Mouse (Mus musculus) kidney, postnatal 25 days (tissue): Measurements from ENCODE around the gene Cox20.
"Not testable (repeated sequence)": the region's sequence is repeated elsewhere in the genome, so short reads cannot be mapped to it uniquely, and the experiment has no call there.

Experiments used
- DNase-seq, 2 experiments: peaks; one replicate each; pipeline ENCODE4 v3.0.0; 2021; ENCODE audit warnings: mixed read lengths in 2 of 2

Gene Cox20

GRCm38 (mm10) chr1:178320723-178321590, 2.0 kb downstream of the Cox20 start:
- no peak for DNase-seq

- DNase-seq: no peak
Observed at GRCm38 (mm10) chr1:178321730-178322357, 2.9 kb downstream of the Cox20 start.

- no peak for DNase-seq
Observed at GRCm38 (mm10) chr1:178323235-178323634, 4.3 kb downstream of the Cox20 start.

- DNase-seq: no peak
Observed at GRCm38 (mm10) chr1:178324568-178324967, 5.6 kb downstream of the Cox20 start.

- no peak for DNase-seq
Observed at GRCm38 (mm10) chr1:178326357-178326756, 7.4 kb downstream of the Cox20 start.

GRCm38 (mm10) chr1:178326950-178327349, 8.0 kb downstream of the Cox20 start:
- no peak for DNase-seq

GRCm38 (mm10) chr1:178329017-178329416, 10.1 kb downstream of the Cox20 start:
- no peak for DNase-seq

GRCm38 (mm10) chr1:178329946-178330345, 11.0 kb downstream of the Cox20 start:
- DNase-seq: no peak

- DNase-seq: no peak
Observed at GRCm38 (mm10) chr1:178335860-178336261, 16.9 kb downstream of the Cox20 start.

GRCm38 (mm10) chr1:178336289-178336775, 17.4 kb downstream of the Cox20 start:
- peak; percentile 97 to 98 for DNase-seq

- peak in 1 of 2 experiments; percentile 20 for DNase-seq
Observed at GRCm38 (mm10) chr1:178336777-178337481, 18.0 kb downstream of the Cox20 start.

- peak; percentile 96 to 98 for DNase-seq
Observed at GRCm38 (mm10) chr1:178337551-178338317, 18.8 kb downstream of the Cox20 start, which contains the start of gene Hnrnpu. Hnrnpu (minus strand) TSS chr1:178337797.

GRCm38 (mm10) chr1:178338318-178338641, 19.4 kb downstream of the Cox20 start:
- peak; percentile 31 to 48 for DNase-seq

- no peak for DNase-seq
Observed at GRCm38 (mm10) chr1:178340213-178340612, 21.3 kb downstream of the Cox20 start.

- no peak for DNase-seq
Observed at GRCm38 (mm10) chr1:178341435-178341834, 22.5 kb downstream of the Cox20 start.

GRCm38 (mm10) chr1:178342063-178342462, 23.1 kb downstream of the Cox20 start:
- no peak for DNase-seq

- DNase-seq: no peak
Observed at GRCm38 (mm10) chr1:178342612-178343011, 23.7 kb downstream of the Cox20 start.

- DNase-seq: not testable (repeated sequence)
Observed at GRCm38 (mm10) chr1:178344071-178344805, 25.3 kb downstream of the Cox20 start.

GRCm38 (mm10) chr1:178350792-178351191, 31.9 kb downstream of the Cox20 start:
- no peak for DNase-seq

GRCm38 (mm10) chr1:178351643-178352042, 32.7 kb downstream of the Cox20 start:
- no peak for DNase-seq

GRCm38 (mm10) chr1:178354576-178354975, 35.6 kb downstream of the Cox20 start:
- no peak for DNase-seq
